Mouse (Mus musculus) embryo, embryonic 11 days (tissue): Measurements from ENCODE around the gene Tnfrsf1a.
"Not testable (repeated sequence)": the region's sequence is repeated elsewhere in the genome, so short reads cannot be mapped to it uniquely, and the experiment has no call there.

Source experiments
- DNase-seq: peaks from one replicate; pipeline ENCODE4 v3.0.0-alpha.2; 2015

Tnfrsf1a gene

GRCm38 (mm10) chr6:125348721-125349574 is at the start of gene Tnfrsf1a:
Tnfrsf1a (plus strand) TSS chr6:125349362.
- DNase-seq = no peak

GRCm38 (mm10) chr6:125300982-125301381 is 48.2 kb upstream of the Tnfrsf1a start:
- DNase-seq = no peak

GRCm38 (mm10) chr6:125302231-125302982 is 46.8 kb upstream of the Tnfrsf1a start:
- DNase-seq = no peak

DNA sequence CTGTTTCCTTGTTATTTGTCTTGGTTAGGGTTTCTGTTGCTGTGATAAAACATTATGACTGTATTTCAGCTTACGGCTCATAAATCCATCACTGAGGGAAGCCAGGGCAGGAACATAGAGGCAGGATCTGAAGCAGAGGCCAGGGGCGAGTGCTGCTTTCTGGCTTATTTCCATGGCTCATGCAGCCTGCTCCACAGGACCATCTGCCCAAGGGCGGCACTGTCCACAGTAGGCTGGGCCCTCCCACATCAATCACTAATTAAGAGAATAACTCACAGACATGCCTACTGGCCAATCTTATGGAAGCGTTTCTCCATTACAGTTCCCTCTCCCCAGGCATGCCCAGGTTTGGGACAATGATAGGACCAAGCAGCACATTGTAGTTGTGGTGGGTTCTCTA is 45.9 kb upstream of the Tnfrsf1a start:
- no peak for DNase-seq

DNA sequence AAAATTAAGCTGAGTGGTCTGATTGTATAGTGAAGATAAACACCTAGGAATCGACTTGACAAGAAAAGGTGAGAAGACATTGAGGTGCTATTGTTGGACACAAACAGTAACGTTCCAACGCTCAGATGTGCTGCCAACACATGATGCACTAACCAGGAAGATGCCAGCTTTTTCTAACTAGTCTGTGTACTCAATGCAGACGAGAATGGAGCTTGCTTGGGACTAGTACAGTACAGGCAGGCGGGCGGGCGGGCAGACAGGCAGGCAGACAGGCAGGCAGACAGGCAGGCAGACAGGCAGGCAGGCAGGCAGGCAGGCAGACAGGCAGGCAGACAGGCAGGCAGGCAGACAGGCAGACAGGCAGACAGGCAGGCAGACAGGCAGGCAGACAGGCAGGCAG is 44.8 kb upstream of the Tnfrsf1a start:
- DNase-seq = not testable (repeated sequence)

DNA sequence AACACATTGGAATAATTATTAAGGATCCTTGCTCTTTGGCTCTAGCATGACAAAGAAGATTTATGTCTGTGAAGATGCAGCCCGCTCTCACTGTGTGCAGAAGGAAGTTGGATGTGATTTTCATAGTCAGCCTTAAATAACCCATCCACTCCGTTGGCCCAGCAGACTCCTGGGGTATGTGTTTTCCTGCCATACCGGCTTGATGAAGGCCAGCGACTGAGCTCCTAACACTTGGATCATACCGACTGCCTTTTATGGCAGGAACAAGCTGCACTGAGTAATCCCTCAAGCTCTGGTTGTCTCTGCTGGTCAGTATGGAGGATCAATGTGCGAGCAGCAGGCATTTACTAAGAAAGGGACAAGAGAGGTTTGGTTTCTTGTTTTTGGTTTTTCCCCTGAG is 43.7 kb upstream of the Tnfrsf1a start:
- no peak for DNase-seq

GRCm38 (mm10) chr6:125307091-125307490 is 42.1 kb upstream of the Tnfrsf1a start:
- no peak for DNase-seq

- DNase-seq = peak; percentile 66
These were observed 40.2 kb upstream of the Tnfrsf1a start for GRCm38 (mm10) chr6:125308921-125309320.

- DNase-seq = no peak
These were observed 39.8 kb upstream of the Tnfrsf1a start for GRCm38 (mm10) chr6:125309406-125309805.

- no peak for DNase-seq
These were observed 37.0 kb upstream of the Tnfrsf1a start for GRCm38 (mm10) chr6:125312171-125312570.

GRCm38 (mm10) chr6:125312581-125313355 is 36.4 kb upstream of the Tnfrsf1a start:
- no peak for DNase-seq

DNA sequence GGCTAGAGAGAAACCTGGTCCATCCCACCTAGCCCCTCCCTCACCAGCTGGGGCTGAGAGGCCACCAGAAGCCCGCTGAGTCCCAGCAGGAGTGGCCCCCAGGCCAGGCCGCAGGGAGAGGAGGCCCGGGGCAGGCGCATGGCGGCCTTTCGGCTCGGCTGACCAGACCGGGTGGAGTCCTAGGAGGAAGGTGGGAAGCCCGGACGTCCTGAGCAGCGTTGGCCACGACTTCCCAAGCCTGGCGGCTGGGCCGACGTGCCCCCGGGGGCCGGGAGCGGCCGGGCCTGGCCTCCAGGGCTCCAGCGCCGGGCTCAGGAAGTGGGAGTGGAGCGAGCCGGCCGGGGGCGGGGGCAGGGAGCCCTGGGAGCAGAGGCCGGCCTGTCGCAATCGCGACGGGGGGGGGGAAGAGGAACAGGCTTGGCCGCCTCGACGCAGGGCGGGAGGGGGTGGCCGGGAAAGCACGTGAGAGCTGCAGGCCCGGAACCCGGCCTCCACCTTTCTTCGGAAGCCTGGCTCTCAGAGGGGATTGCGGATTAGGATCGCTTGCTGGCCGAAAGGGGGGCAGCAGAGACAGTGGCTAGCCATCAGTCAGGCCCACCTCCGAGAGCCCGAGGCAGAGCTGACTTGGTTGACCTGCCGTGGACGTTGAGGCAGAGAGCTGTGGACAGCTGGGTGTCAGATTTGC is 35.5 kb upstream of the Tnfrsf1a start, which contains the start of gene Ltbr:
TSS of gene Ltbr (minus strand) at position 340 of the 685 bp plus-strand sequence.
- DNase-seq = peak; percentile 84

DNA sequence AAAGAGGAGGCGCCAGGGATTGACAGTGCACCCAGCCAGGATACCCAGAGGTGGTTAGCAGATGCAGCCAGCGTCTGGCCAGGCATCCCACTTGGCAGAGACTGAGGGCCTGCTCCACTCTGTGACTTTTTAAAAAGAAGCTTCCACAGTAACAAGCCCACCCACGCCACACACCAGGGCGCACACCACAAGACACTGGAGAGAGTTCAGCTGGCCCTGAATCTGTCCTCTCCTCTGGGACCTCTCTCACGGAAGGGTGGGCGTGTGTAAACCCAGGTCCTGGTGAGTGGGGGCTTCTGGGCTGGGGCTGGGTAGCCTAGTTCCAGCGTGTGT is 35.0 kb upstream of the Tnfrsf1a start:
- no peak for DNase-seq

DNA sequence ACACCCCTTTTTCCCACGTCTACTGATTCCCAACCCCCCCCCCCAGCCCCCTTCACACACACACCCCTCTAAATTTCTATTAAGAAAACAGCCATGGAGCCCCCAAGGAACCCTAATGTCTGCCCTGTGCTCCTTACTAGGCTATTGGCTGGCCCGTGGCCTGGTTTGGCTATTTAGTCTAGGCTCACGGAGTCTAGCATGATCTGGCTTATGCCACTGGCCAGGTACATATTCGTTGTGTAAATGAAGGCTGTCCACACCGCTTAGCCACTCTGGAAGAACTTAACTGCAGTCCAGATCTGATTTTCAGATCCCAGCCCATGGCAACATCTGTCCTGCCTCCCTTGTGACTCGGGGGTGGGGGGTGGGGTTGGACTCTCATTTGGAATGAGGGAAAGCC is 34.4 kb upstream of the Tnfrsf1a start:
- no peak for DNase-seq

DNA sequence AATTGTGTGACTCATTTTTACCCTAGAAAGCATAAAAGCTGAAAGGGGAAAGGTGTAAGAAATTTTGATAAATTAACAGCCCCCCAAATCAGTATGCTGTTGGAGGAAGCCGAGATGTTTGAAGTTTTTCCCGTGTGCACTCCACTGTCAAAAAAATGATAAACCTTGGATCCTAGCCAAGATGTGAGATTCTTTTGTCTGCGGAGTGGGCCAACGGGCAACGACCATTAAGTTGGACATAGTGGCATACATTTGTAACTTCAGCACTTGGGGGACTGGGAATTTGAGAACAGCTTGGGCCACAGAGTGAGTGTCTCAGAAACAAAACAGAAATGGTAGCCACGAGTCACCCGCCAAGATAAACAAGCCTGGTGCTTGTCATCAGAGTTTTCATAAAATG is 32.1 kb upstream of the Tnfrsf1a start:
- no peak for DNase-seq

- DNase-seq = no peak
These were observed 29.9 kb upstream of the Tnfrsf1a start for GRCm38 (mm10) chr6:125318981-125319918.

- no peak for DNase-seq
These were observed 29.3 kb upstream of the Tnfrsf1a start for GRCm38 (mm10) chr6:125319919-125320296.

GRCm38 (mm10) chr6:125320323-125320722 is 28.8 kb upstream of the Tnfrsf1a start, which contains the start of gene Scnn1a:
Scnn1a (plus strand) TSS chr6:125320659.
- DNase-seq = no peak

DNA sequence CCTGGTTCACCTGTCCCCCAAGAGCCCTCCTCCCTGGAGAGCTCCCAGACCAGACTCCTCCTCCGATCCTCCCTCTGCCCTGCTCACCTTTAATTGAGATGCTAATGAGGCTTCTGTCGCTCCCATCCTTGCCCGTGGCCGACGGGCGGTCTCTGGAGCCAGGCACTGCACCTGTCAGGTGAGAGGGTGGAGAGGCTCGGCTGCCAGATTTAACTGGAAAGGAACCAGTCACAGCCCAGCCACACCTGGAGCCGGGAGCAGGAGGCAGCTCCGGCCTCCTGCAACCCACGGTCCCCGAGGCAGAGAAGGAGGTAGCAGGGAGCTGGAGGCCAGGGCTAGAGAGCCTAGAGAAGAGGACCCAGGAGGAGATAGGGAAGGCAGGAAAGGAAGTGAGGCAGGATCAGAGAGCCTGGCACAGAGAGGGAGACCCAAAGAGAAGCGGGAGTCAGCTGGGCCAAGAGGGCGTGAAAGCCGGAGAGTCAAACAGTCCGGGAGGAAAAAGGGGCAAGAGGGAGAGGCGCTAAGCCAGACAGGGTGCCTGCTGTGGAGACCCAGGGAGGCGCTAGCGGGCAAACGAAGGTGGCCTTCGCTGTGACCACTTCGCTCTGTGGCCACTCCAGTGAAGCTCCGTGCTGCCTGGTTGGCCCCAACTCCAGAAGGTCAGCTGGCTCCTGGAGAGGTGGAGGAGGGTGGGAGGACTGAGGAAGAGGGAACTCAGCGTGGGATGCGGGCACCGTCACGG is 27.9 kb upstream of the Tnfrsf1a start:
- DNase-seq = no peak

DNA sequence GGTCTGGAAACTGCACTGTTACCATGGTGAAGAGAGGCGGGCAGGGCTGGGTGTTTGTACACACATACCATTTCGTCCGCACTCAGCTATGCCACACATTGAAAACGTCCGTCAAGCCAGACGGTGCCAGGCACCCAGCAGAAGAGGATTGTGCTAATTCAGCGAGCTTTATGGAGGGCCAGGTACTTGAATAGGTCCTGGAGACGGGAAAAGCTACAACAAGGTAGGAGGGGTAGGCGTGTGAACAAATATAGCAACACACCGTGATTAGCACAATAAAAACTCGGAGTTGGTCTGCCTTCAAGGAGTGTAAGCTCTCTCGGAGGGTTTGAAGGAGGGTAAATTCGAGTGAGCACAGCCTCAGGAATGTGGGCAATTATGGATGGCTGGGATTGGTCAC is 26.4 kb upstream of the Tnfrsf1a start:
- DNase-seq = no peak

- DNase-seq = no peak
These were observed 25.6 kb upstream of the Tnfrsf1a start for GRCm38 (mm10) chr6:125323547-125323946.
